Mouse (Mus musculus) megakaryocyte-erythroid progenitor cell, adult 5-6 weeks (primary cell): ENCODE results near the gene Tmem38a. TPM values are rescaled to one million over a fixed set of nuclear protein-coding genes. Genes with fewer than 3 reads are reported as not detected.

Experiments used
- ATAC-seq: replicated peaks from 2 replicates; pipeline ENCODE4 v1.8.0; 2016; ENCODE audit warnings: mild to moderate bottlenecking, inconsistent platforms; ENCODE audit not compliant: severe bottlenecking, poor library complexity, low FRiP score, low TSS enrichment
- total RNA-seq, 2 experiments: library from RNA; stranded (forward) in 1 of 2; stranded (reverse) in 1 of 2; fragments of 200-1000, 215-1000 nt in 1 of 2; fragments of >200 nt in 1 of 2; fragmentation: Nextera tagmentation in 1 of 2; gene quantifications; 2 replicates each; pipeline ENCODE4 v1.2.3; 2014 to 2017

Gene Tmem38a
- not detected in 2 replicates for total RNA-seq (2014; fragmentation: Nextera tagmentation)
- not detected in 2 replicates for total RNA-seq (2017)

DNA sequence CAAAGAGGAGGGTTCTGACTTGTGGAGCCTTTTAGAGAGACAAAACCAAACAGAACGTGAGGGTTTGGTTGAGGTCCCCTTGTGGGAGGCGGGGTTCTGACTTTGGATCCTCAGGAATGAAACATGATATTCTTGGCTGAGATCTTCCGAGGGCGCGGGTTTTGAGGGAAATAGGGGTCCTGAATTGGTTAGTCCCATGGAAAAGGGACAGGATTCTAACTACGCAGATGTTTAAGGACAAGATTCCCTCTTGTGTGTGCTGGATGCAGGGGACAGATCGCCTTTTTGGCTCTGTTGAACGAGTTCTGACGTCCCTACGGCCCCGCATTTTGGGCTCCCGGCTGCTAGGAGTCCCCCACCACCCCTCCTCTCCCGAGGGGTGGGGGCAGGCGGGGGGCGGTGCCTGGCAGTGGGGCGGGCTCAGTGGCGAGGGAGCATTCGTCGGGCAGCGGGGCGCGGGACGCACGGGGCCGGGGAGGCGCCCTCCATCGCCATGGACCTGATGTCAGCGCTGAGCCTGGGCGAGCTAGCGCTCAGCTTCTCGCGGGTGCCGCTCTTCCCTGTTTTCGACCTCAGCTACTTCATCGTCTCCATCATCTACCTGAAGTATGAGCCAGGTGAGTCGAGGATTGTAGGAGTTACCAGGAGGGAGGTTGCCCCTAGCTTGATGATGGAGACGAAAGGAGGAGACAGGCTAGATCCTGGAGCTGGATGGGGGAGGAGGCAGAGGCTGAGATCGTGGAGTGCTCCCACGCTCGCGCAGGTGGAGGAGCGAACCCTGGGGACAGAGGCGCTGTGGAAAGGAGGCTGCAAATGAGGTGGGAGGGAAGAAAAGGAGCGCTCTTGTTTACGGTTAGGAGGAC is at the start of gene Tmem38a:
Gene Tmem38a (plus strand): TSS at position 445 of the 863 bp plus-strand sequence.
- ATAC-seq = peak; percentile 28

DNA sequence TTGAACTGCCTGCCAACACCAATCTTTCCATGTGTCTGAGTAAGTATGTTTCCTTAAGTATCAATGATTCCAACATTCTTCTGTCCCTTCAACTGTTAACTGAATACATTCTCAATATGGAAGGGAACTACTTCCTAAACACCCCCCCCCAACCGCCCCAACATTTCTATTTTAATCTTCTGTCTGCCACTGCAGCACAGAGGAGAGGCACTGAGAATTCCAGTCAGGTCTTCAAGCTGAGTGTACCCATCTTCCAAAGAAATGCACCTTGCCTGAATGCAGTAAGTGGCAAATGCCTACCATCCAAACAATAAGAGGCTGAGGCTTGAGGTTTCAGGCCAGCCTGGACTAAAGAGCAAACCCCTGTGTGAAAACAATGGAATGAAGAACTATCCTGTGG is 39.8 kb upstream of the Tmem38a start:
- no peak for ATAC-seq

DNA sequence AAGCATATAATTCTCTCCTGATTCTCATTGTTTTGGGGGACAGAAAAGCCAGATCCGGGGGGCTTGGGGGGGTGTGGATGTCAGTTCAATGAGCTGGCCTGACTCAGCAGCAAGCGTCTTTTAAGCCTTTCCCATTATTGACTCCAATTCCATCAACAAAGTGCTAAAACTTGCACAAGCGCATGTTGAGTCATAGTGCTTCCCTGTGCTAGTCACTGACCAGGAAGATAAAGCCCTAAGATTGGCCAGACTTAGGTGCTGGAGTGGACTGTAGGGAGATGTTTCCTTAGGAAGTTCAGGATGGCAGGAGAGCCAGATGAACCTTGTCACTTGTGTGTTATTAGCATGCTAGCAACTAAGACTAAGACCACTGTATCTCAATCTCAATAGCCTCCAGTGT is 37.0 kb upstream of the Tmem38a start:
- no peak for ATAC-seq

DNA sequence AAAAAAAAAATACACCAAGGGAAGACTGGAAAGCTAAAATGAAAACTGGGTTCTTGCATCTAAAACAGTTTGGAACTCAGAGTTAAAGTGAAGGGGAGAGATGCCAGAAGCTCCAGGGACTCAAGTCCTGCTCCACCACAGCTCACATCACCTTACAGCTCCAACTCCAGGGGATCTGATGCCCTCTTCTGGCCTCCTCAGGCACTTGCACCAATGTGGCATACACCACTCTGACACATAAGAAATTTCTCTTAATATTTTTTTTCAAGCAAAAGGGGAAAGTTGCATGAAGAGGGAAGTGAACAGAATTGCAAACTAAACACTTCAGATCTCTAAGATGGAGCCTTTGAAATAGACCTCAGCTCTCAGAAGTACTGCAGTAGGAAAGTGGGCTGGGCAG is 32.6 kb upstream of the Tmem38a start:
- peak; percentile 58; the same call in 1 of the 2 replicates for ATAC-seq

DNA sequence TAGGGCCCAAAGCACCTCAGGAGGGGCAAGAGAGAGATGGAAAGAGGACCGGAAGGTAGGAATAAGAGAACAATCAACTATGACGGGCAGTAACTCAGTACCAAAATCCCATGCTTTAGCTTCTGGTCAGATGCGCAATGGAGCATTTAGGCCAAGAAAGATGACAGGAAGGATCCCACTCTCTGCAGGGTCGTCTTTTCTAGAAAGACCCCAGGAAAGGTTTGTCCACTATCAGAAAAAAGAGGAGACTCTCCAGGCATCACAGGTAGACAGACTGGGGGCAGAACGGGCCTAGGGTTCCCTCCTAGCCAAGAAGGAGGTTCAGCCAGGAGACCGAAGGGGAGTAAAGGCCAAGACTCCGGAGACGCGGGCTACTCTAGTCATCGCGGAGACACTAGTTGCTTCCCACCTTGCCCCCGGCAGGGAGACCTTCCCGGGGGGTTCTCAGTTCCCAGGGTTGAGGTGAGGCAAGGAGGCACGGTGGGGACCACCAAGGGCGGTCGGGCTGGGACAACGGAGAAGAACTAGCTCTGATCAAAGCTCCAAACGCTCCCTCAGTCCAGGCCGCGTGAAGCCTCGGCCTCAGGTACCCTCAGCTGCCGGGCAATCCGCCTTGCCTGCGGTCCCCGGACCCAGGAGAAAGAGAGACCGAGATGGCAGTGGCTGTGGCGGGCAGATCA is 24.6 kb upstream of the Tmem38a start:
- ATAC-seq = no peak

DNA sequence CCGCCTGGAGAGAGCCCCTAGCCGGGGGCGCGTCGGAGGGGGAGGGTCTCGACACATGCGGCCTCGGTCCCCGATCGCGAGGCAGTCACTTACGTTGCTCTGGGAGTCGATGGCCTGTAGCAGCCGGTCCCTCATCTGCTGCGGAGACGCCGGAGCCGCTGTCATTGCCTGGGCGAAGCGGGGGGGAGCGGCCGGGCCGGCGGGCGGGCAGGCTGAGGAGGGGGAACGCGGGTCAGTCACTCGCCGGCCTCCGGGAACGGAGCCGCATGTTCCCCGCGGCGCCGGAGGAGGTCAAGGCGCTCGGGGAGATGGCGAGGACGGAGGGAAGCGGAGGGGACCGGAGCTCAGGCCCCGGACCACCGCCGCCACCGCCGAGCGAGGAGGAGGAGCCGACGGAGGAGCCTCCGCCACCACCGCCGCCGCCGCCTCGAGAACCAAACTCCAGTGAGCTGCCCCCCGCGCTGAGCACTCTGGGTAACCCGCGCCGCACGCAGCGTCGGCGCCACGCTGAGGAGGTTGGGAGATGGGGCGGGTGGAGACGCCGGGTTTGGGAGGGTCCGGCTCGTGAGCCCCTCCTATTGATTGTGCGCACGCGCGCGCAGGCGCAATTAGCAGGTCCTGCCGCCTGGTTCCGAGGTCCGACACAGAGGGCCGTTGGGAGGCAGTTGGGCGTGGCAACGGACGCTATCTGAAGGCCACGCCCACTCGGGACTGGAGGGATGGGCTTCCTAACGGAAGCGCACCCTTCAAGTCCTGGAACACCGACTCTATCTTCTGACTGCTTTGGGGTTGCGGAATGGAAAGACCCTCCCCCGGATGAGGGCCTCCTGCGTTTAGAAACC is 23.8 kb upstream of the Tmem38a start, which contains the start of gene Med26:
Gene Med26 (minus strand): TSS at position 469 of the 842 bp plus-strand sequence.
- ATAC-seq = peak; percentile 90

DNA sequence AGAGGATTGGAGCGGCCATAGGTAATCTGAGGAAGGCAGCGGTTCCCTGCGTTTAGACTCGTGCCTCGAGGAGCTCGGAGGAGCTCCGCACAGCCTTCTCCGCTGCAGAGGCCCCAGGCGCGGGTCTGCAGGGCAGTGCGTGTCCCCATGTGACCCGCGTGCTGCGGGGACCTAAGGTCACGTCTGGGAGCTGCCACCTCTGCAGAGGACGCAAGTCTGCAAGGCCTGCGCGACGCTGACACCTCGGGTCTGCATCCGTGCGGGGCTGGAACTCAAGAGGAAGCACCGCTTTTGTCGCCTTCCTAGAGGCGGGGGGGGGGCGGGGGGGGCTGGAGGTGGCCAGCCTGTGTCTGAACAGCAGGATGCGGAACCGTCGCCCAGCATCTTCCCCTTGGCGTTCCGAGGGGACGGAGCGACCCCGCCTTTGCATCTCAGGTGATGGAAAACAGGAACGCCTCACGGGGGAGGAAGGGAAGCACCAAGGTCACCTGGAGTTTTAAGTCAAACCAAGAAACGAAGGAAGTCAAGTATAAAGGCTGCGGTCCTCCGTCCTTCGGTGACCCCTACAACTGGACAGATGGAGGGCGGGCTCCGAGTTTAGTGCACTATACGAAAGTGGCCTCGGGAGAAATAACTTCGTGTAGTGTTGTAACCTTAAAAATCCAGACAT is 23.1 kb upstream of the Tmem38a start:
- ATAC-seq = no peak

DNA sequence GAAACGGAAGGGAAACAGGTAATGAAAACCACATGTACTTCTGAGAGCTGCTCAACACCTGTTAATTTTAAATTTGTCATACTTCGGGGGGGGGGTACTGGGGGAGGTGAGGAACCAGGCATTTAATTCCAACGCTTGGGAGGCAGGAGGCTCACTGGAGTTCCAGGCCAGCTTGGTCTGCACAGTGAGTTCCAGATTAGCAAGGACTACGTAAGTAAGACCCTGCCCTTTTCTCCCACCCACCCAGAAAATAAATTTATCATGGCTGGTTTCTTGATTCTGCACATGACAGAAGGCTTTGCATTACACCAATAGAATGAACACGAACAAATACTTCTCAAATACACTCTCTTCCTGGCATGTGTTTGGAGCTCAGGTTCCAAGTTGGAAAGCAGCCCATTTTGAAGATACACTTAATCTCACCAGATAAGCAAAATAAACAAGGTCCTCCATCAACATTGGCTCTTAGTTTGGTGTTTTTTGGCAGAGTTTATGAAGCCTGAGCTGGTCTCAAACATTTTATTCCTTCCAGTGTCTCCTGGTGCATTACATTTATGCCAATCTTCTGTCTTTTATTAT is 22.5 kb upstream of the Tmem38a start:
- no peak for ATAC-seq

DNA sequence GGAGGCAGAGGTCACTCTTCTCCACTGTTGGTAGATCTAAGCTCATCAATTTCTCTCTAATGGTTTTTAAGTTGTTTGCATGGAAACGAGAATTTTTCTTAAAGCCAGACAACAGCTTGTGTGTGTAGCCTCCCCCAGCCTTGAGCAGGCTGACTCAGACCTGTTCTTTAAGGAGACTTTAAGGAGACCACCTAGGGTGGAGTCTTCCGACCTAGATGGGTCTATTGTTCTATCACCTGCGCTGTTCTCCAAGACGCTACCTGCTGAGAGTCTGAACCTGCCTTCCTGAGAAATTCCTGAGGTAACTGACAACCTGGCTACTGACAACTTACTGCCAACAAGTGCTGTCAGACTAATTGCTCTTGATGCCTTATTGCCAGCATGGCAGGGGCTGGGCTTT is 16.1 kb upstream of the Tmem38a start:
- ATAC-seq = no peak

DNA sequence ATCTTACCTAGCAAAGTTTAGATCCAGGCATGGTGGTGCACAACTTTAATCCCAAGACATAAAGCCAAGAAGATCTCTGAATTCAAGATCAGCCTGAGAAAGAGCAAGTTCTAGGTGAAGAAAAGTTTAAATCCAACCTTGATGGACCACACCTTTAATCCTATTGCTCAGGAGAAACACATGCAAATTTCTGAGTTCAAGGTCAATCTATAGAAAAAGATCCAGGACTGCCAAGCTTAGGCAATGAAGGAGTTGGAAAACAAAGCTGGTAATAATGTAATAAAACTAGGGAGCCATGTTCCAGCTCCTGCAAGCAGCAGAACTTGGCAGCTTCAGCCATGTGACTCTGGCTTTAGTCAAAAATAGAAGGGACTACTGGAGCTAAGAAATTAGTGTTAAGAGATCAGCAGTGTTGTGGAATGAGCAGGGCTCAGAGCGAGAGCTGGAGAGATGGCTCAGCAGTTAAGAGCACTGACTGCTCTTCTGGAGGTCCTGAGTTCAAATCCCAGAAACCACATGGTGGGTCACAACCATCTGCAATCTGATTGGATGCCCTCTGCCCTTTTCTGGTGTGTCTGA is 10.7 kb upstream of the Tmem38a start:
- no peak for ATAC-seq

DNA sequence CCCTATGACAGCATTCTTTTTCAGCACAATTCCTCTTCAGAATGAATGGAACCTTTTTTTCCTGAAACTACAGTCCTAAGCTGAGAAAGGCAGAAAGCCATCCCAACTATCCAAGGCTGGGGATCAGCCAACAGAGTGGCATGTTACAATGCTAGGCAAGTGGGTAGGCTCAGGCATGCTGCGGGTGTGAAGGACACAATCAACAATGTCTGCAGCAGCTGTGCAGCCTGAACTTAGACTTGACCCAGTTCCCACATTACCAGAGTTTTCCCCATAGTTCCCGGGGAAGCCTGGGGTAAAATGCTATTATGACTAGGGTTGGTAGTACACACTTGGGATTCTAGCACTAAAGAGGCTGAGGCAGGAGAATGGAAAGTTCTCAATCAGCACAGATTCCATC is 5.9 kb upstream of the Tmem38a start:
- ATAC-seq = no peak

DNA sequence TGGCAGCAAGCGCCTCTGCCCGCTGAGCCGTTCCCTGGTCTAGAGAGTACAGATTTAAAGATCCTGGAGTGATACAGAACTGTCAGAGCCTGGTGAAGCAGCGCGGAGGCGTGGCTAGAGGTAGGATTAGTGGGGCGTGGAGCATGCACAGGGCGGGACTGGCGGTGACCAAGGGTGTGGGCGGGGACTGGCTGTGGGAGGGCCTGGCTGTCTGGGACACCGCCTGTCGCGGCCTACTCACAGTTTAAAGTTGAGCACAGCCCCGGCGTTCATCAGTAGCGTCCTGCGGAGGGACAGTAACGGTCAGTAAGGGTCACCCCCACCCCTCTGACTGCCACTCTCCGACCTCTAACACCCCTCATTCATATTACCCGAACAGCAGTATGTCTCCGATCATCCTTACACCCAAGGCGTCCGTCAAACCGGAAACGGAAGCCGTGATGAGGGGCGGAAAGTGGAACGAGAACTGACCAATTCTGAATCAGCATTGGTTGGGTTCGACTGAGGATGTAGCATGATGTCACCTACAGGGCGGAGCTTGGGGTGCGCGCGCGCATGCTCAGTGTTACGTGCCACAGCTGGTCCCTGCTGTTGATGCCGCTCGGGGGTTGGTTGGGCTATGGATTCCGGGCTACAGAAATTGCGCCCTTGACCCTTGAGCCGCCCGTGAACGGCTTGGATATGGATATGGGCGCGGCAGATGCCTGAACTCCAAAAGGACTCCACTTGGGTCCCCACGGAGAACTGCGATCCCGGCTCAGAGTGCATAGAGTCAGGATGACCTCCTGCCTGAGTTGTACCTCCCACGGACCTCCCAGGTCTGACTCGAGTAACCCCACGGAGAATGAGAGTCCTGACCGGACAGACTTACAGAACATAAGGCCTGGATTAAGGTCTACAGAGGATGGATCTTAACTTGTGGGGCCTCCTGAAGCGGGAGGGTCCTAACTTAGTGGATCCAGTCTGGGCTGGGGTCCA is 933 bp upstream of the Tmem38a start, which contains the start of gene Smim7:
Gene Smim7 (minus strand): TSS at position 456 of the 978 bp plus-strand sequence.
- peak; percentile 95 for ATAC-seq

DNA sequence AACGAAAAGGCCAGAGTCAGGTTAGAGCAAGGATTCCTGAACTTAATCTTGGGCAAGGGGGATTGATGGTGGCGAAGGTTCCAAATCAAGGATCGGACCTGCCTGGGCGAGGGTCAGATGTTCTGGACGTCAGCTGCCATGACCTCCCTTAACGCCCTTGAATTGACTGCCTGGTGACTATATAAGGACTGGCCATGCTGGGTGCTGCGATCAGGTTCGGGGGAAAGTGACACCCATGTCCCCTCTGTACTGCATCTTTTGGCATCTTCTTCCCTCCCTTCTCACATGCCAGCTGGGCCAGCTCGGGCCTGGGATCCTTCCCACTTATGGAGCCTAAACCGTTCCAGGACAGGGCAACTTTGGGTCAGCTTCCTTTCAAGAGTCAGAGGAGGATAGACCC is 652 bp downstream of the Tmem38a start:
- ATAC-seq = no peak

DNA sequence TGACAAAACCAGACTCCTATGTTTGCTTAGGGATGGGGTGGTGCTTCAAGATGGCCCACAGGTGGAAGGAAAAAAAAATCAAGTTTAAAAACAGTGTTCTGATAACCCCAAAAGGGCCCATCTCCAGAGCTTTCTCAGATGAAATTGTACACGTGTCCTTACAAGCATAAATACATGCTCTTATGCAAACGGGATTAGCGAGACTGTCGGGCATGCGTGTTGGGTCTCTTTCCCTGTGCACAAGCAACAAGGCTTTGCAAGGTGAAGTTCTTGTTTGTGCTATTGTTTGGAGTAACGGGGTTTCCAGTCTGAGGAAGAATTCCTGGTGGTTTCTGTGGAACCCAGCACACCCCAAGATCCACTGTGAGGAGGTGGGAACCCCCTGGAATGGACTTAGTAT is 1.6 kb downstream of the Tmem38a start:
- no peak for ATAC-seq

DNA sequence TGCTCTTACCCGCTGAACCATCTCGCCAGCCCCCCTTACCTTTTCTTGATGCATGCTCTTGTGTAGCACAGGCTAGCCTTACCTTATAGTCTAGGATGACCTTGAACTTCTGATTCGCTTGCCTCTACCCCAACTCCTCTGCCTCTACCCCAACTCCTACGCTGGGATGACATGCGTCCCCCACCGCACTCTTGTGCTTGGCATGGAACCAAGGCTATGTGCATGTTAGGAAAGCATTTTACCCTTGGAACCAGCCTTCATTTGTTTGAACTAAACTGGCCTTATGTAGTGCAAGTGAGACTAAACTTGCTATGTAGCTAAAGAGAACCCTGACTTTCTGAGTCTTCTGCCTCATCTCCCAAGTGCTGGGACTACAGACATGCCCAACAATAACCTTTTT is 4.1 kb downstream of the Tmem38a start:
- no peak for ATAC-seq

DNA sequence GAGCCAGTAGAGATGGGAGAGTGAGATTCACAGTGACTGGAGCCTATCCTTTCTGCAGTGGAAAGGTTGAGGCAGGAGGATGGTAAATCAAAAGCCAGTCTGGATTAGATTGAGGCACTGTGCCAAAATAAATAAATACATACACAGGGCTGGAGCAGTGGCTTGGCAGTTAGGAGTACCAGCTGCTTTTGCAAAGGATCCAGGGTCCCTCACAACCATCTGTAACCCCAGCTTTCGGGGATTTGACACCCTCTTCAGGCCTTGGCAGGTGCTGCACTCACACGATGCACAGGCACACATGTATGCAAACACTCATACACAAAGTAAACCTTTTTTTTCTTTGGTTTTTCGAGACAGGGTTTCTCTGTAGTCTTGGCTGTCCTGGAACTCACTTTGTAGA is 5.4 kb downstream of the Tmem38a start:
- no peak for ATAC-seq

DNA sequence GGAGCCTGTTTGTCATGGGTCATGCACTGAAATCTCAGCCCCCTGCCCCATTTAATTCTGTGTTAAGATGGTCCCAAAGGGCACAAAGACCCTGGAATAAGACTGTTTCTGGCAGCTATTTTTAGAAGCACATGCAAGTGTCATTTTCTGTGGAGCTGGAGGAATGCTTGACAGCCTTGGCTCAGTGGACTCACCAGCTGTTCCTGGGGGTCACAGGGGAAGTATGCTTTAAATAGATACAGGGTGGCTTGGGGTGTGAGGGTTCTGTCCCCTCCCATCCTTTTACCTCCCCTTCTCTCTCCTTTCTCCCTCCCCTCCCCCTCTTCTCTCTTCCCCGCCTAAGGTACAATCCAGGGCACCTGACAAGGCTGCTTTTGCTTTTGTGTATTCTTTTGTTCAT is 6.1 kb downstream of the Tmem38a start:
- ATAC-seq = no peak
